Mouse (Mus musculus): ENCODE data around the gene Chad. TPM values are rescaled to one million over a fixed set of nuclear protein-coding genes. Genes with fewer than 3 reads are reported as not detected.
A peak's percentile ranks its signal among the peaks of the same experiment; 100 is the strongest.

The Chad gene
- polyA plus RNA-seq, 1 experiment from 2014 or later, result 80.8 TPM

DNA sequence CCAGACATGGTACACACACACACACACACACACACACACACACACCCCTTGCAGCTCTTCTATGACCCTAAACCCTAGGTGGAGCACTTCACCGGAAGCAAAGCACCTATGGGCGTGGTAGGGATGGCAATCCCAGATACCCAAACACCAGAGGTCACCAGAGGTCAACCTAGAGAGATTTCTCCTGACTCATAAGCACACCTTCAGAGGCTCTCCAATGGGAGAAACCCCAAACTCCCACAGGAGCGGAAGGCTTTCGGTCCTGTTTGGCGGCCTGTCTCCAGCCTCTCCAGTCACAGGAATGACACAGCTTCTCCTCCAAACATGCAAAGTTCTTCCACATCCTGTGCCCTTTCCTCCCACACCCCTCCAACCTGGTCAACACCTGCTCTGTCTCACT is 18.5 kb upstream of the Chad start:
- DNase-seq (ENCODE audit: low spot score) (no peak), ATAC-seq (ENCODE audit: low FRiP score, low TSS enrichment) (no peak)
- 81% methylated on average over 5 of the region's 5 CpGs for WGBS
- TF ChIP-seq CTCF (IDR thresholded peaks at IDR 0.05; ENCODE audit: low read depth) (peak; percentile 4; the same call in 1 of the 2 replicates), EP300 (optimal IDR thresholded peaks at IDR 0.05) (no peak)
- H3K9me3 ChIP-seq (ENCODE audit: control insufficient read depth, low read length), result no peaks in the 10 kb centered on the region
- no peak overlapping the region for H3K4me2 ChIP-seq (replicated peaks; ENCODE audit: low read depth)
- H3K36me3 ChIP-seq (ENCODE audit: control insufficient read depth, insufficient read depth, low read length), result no peaks in the 10 kb centered on the region
- H3K27ac ChIP-seq (replicated peaks), result no peak overlapping the region
- H3K9ac ChIP-seq (ENCODE audit: low read length), result no peak overlapping the region
- H3K4me1 ChIP-seq (replicated peaks; ENCODE audit: control insufficient read depth, insufficient read depth), result peaks cover 5% of the 10 kb centered on the region
- H3K27me3 ChIP-seq (ENCODE audit: control insufficient read depth, insufficient read depth, low read length), result no peaks in the 10 kb centered on the region
- no peak overlapping the region for H3K4me3 ChIP-seq (ENCODE audit: low read depth, low read length)

DNA sequence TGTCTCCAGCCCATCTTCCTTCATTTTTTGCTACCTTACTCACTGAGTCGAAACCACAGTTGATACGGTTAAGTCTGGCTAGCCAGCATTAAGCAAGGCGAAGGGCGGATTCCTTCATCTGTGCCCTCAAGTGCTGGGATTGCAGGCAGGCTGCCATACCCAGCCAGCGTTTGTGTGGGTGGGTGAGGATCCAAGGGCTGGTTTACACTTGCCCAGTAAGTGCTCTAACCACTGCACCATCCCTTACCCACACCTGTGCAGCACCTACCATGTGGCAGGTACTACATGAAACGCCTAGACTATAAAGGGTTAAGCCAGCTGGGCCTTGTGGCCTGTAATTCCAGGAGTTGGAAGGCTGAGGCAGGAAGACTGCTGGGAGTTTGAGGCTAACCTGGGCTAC is 17.6 kb upstream of the Chad start:
- no peak overlapping the region for H3K4me3 ChIP-seq (ENCODE audit: low read depth, low read length)
- H3K27ac ChIP-seq (replicated peaks), result no peak overlapping the region
- no peak overlapping the region for H3K9ac ChIP-seq (ENCODE audit: low read length)
- peaks cover 5% of the 10 kb centered on the region for H3K4me1 ChIP-seq (replicated peaks; ENCODE audit: control insufficient read depth, insufficient read depth)
- ATAC-seq (ENCODE audit: low FRiP score, low TSS enrichment) (no peak), DNase-seq (ENCODE audit: low spot score) (no peak)
- H3K36me3 ChIP-seq (ENCODE audit: control insufficient read depth, insufficient read depth, low read length), result no peaks in the 10 kb centered on the region
- H3K27me3 ChIP-seq (ENCODE audit: control insufficient read depth, insufficient read depth, low read length), result no peaks in the 10 kb centered on the region
- TF ChIP-seq CTCF (IDR thresholded peaks at IDR 0.05; ENCODE audit: low read depth) (no peak), EP300 (optimal IDR thresholded peaks at IDR 0.05) (no peak)
- 84% methylated on average over 6 of the region's 6 CpGs for WGBS
- H3K9me3 ChIP-seq (ENCODE audit: control insufficient read depth, low read length), result no peaks in the 10 kb centered on the region
- no peak overlapping the region for H3K4me2 ChIP-seq (replicated peaks; ENCODE audit: low read depth)

DNA sequence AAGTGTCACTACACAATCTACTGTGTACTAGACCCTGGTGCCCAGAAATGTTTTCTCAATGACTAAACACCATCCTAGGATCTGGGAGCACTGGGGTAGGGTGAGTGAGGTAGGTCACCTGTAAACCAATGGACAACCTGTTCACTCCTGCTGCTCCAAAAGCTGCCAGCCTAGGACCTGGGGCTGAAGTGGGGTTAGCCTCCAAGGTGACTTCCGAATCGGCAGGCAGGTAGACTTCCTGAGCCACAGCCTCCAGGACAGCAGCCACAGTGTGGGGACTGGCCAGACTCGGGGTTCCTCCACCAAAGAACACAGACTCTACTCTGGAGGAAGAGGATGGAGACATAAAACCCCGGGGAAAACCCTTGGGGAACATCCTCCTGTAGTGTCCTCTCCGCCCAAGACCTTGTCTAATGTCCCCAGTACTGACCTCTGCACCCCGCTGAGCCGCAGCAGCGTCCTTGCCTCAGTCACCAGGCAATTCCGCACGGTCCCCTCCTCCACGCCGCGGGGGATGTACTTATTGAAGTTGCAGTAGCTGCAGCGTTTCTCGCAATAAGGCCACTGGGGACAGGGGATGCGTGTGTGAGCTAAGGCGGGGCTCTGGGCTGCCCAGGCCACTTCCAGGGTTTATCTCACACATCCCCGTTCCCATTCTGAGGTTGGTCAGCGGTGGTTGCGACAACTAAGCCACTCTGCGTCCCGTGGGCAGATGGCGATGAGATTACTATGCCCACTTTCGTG is 16.6 kb upstream of the Chad start:
- Histone ChIP-seq H3K27ac (replicated peaks) (no peak overlapping the region), H3K27me3 (ENCODE audit: control insufficient read depth, insufficient read depth, low read length) (no peaks in the 10 kb centered on the region), H3K36me3 (ENCODE audit: control insufficient read depth, insufficient read depth, low read length) (no peaks in the 10 kb centered on the region), H3K4me2 (replicated peaks; ENCODE audit: low read depth) (peak overlapping the region; percentile 87), H3K4me1 (replicated peaks; ENCODE audit: control insufficient read depth, insufficient read depth) (peaks cover 5% of the 10 kb centered on the region), H3K9me3 (ENCODE audit: control insufficient read depth, low read length) (no peaks in the 10 kb centered on the region), H3K4me3 (ENCODE audit: low read depth, low read length) (peak overlapping the region; percentile 55), H3K9ac (ENCODE audit: low read length) (peak overlapping the region; percentile 70)
- ATAC-seq (ENCODE audit: low FRiP score, low TSS enrichment) (no peak; the same call in 1 of the 2 replicates), DNase-seq (ENCODE audit: low spot score) (peak; percentile 54)
- TF ChIP-seq CTCF (IDR thresholded peaks at IDR 0.05; ENCODE audit: low read depth), result no peak
- no peak for TF ChIP-seq EP300 (optimal IDR thresholded peaks at IDR 0.05)
- 14% methylated on average over 24 of the region's 24 CpGs for WGBS

DNA sequence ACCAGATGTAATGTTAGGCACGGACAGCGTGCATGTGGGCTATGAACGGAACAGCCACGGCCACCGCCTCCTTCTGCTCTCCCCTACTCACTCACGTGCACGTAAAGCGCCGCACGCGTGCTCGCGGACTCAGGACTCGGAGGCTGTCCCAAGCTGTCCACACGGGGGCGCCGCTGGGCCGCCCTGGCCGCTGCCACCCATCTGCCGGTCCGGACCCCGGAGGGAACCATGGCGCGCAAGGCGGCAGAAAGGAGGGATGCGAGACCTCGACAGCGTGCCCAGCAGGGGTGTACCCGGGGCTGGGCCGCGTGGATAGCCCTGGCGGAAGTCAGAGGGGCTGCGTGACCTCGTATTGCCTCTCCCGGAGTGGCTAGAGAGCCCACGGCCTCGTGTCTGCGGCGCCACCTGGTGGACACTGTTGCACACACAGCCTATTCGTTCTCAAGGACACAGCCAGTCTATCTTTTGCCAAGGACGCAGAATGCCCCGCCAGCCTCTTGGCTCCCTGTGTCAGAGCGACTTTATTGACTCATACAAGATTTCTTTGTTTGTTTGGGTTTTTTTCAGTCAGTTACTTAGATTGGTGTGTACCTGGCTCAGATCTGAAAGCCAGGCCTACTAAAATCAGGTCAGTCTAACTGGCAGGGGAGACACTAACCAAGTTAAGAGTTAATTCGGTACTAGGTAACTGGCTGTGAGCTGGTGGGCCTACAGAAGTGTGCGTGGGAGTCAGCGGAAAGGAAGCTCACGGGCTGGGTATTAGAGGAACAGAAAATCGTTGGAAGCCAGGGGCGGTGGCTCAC is 15.8 kb upstream of the Chad start, which contains the start of gene Rsad1:
Rsad1 (minus strand) TSS at position 368 of the 803 bp plus-strand sequence.
- Histone ChIP-seq H3K27me3 (ENCODE audit: control insufficient read depth, insufficient read depth, low read length) (no peaks in the 10 kb centered on the region), H3K36me3 (ENCODE audit: control insufficient read depth, insufficient read depth, low read length) (no peaks in the 10 kb centered on the region), H3K4me2 (replicated peaks; ENCODE audit: low read depth) (peak within 1 kb of the TSS; percentile 87), H3K27ac (replicated peaks) (peak within 1 kb of the TSS; percentile 90), H3K4me1 (replicated peaks; ENCODE audit: control insufficient read depth, insufficient read depth) (peaks cover 5% of the 10 kb centered on the region), H3K9ac (ENCODE audit: low read length) (peak within 1 kb of the TSS; percentile 70), H3K4me3 (ENCODE audit: low read depth, low read length) (peak within 1 kb of the TSS; percentile 55), H3K9me3 (ENCODE audit: control insufficient read depth, low read length) (no peaks in the 10 kb centered on the region)
- ATAC-seq (ENCODE audit: low FRiP score, low TSS enrichment) (peak; percentile 89), DNase-seq (ENCODE audit: low spot score) (peak; percentile 95)
- 3% methylated on average over 49 of the region's 49 CpGs for WGBS
- TF ChIP-seq CTCF (IDR thresholded peaks at IDR 0.05; ENCODE audit: low read depth), result peak; percentile 92
- peak; percentile 33 for TF ChIP-seq EP300 (optimal IDR thresholded peaks at IDR 0.05)

DNA sequence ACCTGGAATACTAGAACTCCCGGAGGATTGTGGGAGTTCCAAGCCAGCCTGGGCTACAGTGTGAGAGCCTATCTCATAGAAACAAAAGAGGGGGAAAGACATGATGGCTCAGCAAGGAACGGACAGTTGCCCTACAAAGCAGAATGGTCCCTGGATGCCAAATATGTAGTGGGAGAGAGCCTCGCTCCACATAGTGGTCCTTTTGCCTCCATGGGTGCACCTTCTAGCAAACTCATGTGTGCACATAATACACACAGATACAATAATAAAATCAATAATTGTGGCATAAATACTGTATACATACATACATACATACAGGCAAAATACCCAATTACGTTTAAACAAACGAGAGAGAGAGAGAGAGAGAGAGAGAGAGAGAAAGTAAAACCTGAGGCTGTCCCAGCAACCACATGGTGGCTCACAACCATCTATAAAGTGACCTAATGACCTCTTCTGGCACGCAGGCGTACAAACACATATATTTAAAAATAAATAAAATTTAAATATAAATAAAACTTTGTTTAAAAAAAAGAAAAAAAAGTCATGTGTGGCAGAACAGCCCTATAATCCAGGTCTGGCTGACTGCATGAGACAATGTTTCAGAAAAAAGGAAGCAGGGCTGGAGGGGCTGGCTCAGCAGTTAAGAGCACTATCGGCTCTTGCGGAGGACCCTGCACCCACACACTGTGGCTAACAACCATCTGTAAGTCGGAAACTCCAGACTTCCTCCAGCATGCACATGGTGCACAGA is 15.0 kb upstream of the Chad start:
- H3K9ac ChIP-seq (ENCODE audit: low read length), result peak overlapping the region; percentile 70
- no peak for ATAC-seq (ENCODE audit: low FRiP score, low TSS enrichment)
- H3K4me3 ChIP-seq (ENCODE audit: low read depth, low read length), result no peak overlapping the region
- no peak for TF ChIP-seq EP300 (optimal IDR thresholded peaks at IDR 0.05)
- TF ChIP-seq CTCF (IDR thresholded peaks at IDR 0.05; ENCODE audit: low read depth), result no peak
- H3K4me2 ChIP-seq (replicated peaks; ENCODE audit: low read depth), result no peak overlapping the region
- no peaks in the 10 kb centered on the region for H3K36me3 ChIP-seq (ENCODE audit: control insufficient read depth, insufficient read depth, low read length)
- H3K27ac ChIP-seq (replicated peaks), result peak overlapping the region; percentile 90; the same call in 1 of the 2 replicates
- H3K9me3 ChIP-seq (ENCODE audit: control insufficient read depth, low read length), result no peaks in the 10 kb centered on the region
- peaks cover 5% of the 10 kb centered on the region for H3K4me1 ChIP-seq (replicated peaks; ENCODE audit: control insufficient read depth, insufficient read depth)
- H3K27me3 ChIP-seq (ENCODE audit: control insufficient read depth, insufficient read depth, low read length), result no peaks in the 10 kb centered on the region
- WGBS, result 59% methylated on average over 10 of the region's 10 CpGs
- DNase-seq (ENCODE audit: low spot score), result no peak
